In the genomic region with DNA sequence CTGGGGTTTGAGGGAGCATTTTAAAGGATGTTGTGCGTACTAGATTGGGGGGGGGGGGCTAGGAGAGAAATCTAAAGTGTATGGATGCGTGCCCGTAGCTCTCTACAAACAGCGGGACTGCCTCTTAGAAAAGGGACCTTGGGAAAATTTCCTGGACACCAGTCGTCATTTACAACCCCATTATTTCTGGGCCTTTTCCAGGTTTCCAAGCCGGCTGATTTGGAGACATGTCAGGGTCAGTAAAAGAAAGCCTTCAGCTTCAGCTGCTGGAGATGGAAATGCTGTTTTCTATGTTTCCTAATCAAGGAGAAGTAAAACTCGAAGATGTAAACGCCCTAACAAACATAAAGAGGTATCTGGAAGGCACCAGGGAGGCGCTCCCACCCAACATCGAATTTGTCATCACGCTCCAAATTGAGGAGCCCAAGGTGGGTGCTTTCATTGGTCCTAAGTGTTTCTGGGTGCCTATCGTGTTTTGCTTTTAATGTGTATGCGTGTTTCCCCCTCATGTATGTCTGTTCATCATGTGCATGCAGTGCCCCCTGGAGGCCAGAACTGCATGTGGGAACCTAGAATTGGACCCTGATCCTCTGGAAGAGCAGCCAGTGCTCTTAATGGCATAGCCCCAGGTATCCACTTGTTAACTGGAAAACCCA, we compare ENCODE assay signal across 8 mouse cellular contexts. TPM values are rescaled to one million over a fixed set of nuclear protein-coding genes. Genes with fewer than 3 reads are reported as not detected.
DNase-seq lines count a peak whose midpoint lies in the region; ATAC-seq lines count a peak whose summit lies in the region.

No protein-coding gene starts in this region.

- H3K4me1 ChIP-seq in hindbrain, embryonic 12.5 days: peaks cover 15% of the 10 kb centered on the region

- peaks cover 13% of the 10 kb centered on the region; the same call in 1 of the 2 replicates for H3K36me3 ChIP-seq in hindbrain, embryonic 12.5 days

- no peak overlapping the region for H3K27ac ChIP-seq in hindbrain, embryonic 12.5 days

- 8% methylated on average over 13 of the region's 13 CpGs for WGBS in hindbrain, embryonic 12.5 days

- no peaks in the 10 kb centered on the region for H3K27me3 ChIP-seq in hindbrain, embryonic 12.5 days

- peak overlapping the region; percentile 69 for H3K4me3 ChIP-seq in hindbrain, embryonic 12.5 days

- peak overlapping the region; percentile 61; the same call in 1 of the 2 replicates for H3K9ac ChIP-seq in hindbrain, embryonic 12.5 days

- peak; percentile 60 for DNase-seq in Muller cell, postnatal 12 days (ENCODE audit: inconsistent ontology term)
- peak; percentile 79 for DNase-seq in cerebellum, adult 9-11 months
- peak; percentile 71 to 76 for DNase-seq in frontal cortex, postnatal 10 days (ENCODE audit: low spot score in 2 of 2)
- DNase-seq in layer of hippocampus, postnatal 10 days (ENCODE audit: low spot score in 2 of 2): peak; percentile 81 to 85
- DNase-seq in lung, postnatal 10 days: peak; percentile 87
- peak; percentile 51 for DNase-seq in ovary, postnatal 14 days (ENCODE audit: low spot score)
- peak; percentile 82 to 89 for DNase-seq in thymus, postnatal 10 days (ENCODE audit: low spot score in 2 of 2)

- no peaks in the 10 kb centered on the region for H3K9me3 ChIP-seq in hindbrain, embryonic 12.5 days (replicated peaks)

- peak overlapping the region; percentile 70 for H3K4me2 ChIP-seq in hindbrain, embryonic 12.5 days (replicated peaks)

- ATAC-seq in hindbrain, embryonic 12.5 days (ENCODE audit: low FRiP score): no peak; the same call in 1 of the 2 replicates

RNA-seq across cellular contexts. Expression of gene Rwdd2a, which starts 1.0 kb away (rescaled TPM):
- 5.0 and 5.1 TPM in 2 replicates for polyA plus RNA-seq in hindbrain, embryonic 12.5 days (2016; fragmentation: Nextera tagmentation; extraction: Ambion mirVana)
- total RNA-seq in layer of hippocampus, postnatal 10 days (2021): 10 to 100 TPM; 38.2 to 41.7 TPM

RNA-seq across cellular contexts. Expression of gene Pgm3, which starts 1.1 kb away (rescaled TPM):
- polyA plus RNA-seq in hindbrain, embryonic 12.5 days (2016; fragmentation: Nextera tagmentation; extraction: Ambion mirVana): 40.4 and 41.4 TPM in 2 replicates
- 10 to 100 TPM; 21.3 to 23.4 TPM for total RNA-seq in layer of hippocampus, postnatal 10 days (2021)
